Mouse (Mus musculus): ENCODE data around the gene Apoc3. TPM values are rescaled to one million over a fixed set of nuclear protein-coding genes. Genes with fewer than 3 reads are reported as not detected.

Gene Apoc3
- polyA plus RNA-seq, 1 experiment from 2014 or later = not detected

DNA sequence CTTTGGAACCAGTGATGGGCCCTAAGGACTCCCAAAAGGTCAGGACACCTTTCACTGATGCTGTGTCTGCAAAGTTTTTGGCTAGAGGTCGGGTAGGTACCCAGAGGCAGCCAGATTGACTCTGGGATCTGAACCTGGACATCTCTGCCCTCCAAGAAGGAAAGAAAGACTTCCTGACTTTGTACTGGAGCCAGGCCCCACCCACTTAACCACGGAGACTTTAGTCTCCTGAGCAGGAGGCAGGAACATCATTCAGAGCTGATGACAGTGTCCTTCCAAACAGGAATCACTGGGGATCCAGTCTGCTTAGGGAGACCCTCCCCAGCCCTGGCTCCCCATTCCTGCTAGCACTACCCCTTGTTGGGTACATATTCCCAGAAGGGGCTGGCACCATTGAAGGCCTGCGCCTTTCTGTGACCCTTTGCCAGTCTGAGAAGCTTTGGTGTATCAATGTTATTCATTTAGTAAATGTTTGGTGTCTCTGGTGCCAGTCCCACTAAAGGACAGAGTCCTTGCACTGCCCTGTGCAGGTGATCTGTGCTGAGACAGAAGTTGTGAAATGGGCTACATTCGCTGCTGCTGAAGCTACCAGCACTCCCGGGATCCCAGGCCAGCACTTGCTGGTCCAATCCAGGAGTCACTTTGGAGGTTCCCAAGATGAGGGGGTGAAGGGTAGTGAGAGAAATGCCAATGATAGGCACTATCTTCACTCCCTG is 10.3 kb downstream of the Apoc3 start:
- no peaks in the 10 kb centered on the region for H3K27me3 ChIP-seq (ENCODE audit: control insufficient read depth, insufficient read depth, low read length)
- H3K9me3 ChIP-seq (ENCODE audit: control insufficient read depth, low read length) = no peaks in the 10 kb centered on the region
- H3K27ac ChIP-seq (ENCODE audit: low read depth, low read length) = no peak overlapping the region
- no peak overlapping the region for H3K4me2 ChIP-seq (ENCODE audit: low read depth, low read length, severe bottlenecking)
- ATAC-seq (replicated peaks; ENCODE audit: low FRiP score) (no peak), DNase-seq (ENCODE audit: low spot score) (no peak)
- no peak overlapping the region for H3K4me3 ChIP-seq (ENCODE audit: low read depth, low read length)
- 71% methylated on average over 5 of the region's 5 CpGs for WGBS
- no peaks in the 10 kb centered on the region for H3K36me3 ChIP-seq (ENCODE audit: control insufficient read depth, insufficient read depth, low read length)
- H3K4me1 ChIP-seq (replicated peaks; ENCODE audit: control insufficient read depth, insufficient read depth, low read length) = no peaks in the 10 kb centered on the region; the same call in 1 of the 2 replicates
- H3K9ac ChIP-seq (ENCODE audit: low read length) = no peak overlapping the region

DNA sequence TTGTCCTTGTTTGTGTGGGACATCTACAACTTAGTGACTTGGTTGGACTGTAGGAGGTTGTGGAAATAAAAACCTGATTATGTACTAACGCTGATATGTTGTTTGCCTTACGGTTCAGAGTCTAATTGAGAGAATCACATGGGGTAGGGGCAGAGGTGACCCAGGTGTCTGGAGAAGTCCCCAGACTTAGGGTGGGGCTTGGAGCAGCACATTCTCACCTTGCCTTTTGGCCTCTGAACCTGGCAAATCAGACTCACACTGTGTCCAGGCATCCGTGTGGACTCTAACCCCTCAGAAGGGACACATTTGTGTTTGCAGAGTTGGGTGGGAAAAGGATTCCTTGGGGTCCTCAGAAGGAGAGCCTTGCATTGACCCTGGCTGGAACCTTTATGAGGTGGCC is 11.3 kb downstream of the Apoc3 start:
- no peaks in the 10 kb centered on the region for H3K4me1 ChIP-seq (replicated peaks; ENCODE audit: control insufficient read depth, insufficient read depth, low read length)
- no peak overlapping the region for H3K27ac ChIP-seq (ENCODE audit: low read depth, low read length)
- H3K27me3 ChIP-seq (ENCODE audit: control insufficient read depth, insufficient read depth, low read length) = no peaks in the 10 kb centered on the region
- H3K9ac ChIP-seq (ENCODE audit: low read length) = no peak overlapping the region
- H3K4me2 ChIP-seq (ENCODE audit: low read depth, low read length, severe bottlenecking) = no peak overlapping the region
- no peaks in the 10 kb centered on the region for H3K36me3 ChIP-seq (ENCODE audit: control insufficient read depth, insufficient read depth, low read length)
- DNase-seq (ENCODE audit: low spot score) = no peak
- 83% methylated on average over 3 of the region's 3 CpGs for WGBS
- H3K4me3 ChIP-seq (ENCODE audit: low read depth, low read length) = no peak overlapping the region
- ATAC-seq (replicated peaks; ENCODE audit: low FRiP score) = no peak
- no peaks in the 10 kb centered on the region for H3K9me3 ChIP-seq (ENCODE audit: control insufficient read depth, low read length)

DNA sequence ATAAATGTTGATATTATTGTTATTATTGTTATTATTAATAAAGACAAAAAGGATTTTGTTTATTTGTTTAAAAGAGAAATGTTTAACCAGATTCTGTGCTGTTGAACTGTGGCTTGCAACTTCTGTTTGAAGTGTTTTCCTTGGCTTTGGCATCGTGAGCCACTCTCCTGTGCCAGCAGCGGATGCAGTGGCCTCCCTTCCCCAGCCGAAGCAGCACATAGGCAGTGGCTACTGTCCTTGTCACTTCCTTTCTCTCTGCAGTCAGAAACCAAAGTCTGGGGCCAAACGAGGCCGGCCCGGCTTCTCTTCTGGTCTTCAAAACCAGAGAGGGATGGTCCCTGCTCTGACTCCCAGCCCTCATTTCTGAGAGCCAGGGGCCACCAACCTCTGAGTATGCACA is 12.3 kb downstream of the Apoc3 start:
- 88% methylated on average over 6 of the region's 6 CpGs for WGBS
- H3K9ac ChIP-seq (ENCODE audit: low read length) = no peak overlapping the region
- no peaks in the 10 kb centered on the region for H3K36me3 ChIP-seq (ENCODE audit: control insufficient read depth, insufficient read depth, low read length)
- H3K4me2 ChIP-seq (ENCODE audit: low read depth, low read length, severe bottlenecking) = no peak overlapping the region
- DNase-seq (ENCODE audit: low spot score) (no peak), ATAC-seq (replicated peaks; ENCODE audit: low FRiP score) (no peak)
- no peak overlapping the region for H3K27ac ChIP-seq (ENCODE audit: low read depth, low read length)
- H3K4me1 ChIP-seq (replicated peaks; ENCODE audit: control insufficient read depth, insufficient read depth, low read length) = no peaks in the 10 kb centered on the region
- H3K9me3 ChIP-seq (ENCODE audit: control insufficient read depth, low read length) = no peaks in the 10 kb centered on the region
- H3K27me3 ChIP-seq (ENCODE audit: control insufficient read depth, insufficient read depth, low read length) = no peaks in the 10 kb centered on the region
- H3K4me3 ChIP-seq (ENCODE audit: low read depth, low read length) = no peak overlapping the region

DNA sequence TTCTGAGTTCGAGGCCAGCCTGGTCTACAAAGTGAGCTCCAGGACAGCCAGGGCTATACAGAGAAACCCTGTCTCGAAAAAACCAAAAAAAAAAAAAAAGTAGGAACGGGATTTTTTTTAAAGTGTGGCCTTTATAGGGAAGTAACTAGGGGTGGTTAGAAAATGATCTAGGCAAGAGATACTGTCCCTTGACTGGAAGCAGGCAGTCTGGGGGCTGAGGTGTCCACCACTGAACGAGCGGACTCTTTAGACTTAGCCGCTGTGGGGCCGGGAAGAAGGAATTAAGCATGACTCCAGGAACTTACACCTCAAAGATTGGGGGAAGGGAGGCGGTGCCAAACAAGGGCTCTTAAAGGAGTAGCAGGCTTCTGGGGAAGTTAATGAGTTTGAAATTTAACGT is 17.3 kb downstream of the Apoc3 start:
- DNase-seq (ENCODE audit: low spot score) = no peak
- Histone ChIP-seq H3K36me3 (ENCODE audit: control insufficient read depth, insufficient read depth, low read length) (no peaks in the 10 kb centered on the region), H3K9ac (ENCODE audit: low read length) (no peak overlapping the region), H3K27me3 (ENCODE audit: control insufficient read depth, insufficient read depth, low read length) (no peaks in the 10 kb centered on the region), H3K4me1 (replicated peaks; ENCODE audit: control insufficient read depth, insufficient read depth, low read length) (no peaks in the 10 kb centered on the region), H3K9me3 (ENCODE audit: control insufficient read depth, low read length) (no peaks in the 10 kb centered on the region), H3K4me3 (ENCODE audit: low read depth, low read length) (no peak overlapping the region), H3K27ac (ENCODE audit: low read depth, low read length) (no peak overlapping the region), H3K4me2 (ENCODE audit: low read depth, low read length, severe bottlenecking) (no peak overlapping the region)
- 83% methylated on average over 9 of the region's 9 CpGs for WGBS
- no peak for ATAC-seq (replicated peaks; ENCODE audit: low FRiP score)

DNA sequence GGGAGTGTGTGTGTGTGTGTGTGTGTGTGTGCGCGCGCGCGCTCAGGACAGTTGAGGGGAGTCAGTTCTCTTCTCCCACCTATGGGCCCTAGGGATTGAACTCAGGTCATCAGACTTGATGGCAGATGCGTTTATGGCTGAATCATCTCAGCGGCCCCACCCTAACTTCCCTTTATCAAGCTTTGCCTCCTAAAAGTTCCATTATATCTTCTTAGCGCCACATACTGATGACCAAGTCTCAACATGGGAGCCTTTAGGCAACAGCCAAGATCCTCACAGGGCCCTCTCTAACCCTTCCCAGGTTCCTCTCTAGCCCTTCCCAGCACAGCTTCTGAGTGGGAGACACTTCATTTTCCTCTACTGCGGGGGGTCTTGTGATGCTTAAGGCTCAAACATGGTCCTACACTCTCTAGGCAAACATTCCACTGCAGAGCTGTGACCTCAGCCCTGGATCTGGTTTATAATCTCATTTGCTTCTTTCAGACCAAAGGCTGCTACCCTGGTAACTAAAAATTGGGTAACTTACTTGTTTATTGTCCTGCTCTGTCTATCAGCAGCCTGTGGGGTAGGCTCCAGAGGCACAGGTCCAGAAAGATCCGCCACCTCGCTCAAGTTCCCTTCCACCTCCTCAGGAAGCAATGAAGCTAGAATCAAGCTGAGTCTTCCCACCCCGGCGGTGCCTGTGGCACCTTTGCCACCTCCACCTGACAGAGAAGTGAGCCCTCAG is 18.5 kb downstream of the Apoc3 start:
- H3K36me3 ChIP-seq (ENCODE audit: control insufficient read depth, insufficient read depth, low read length) = no peaks in the 10 kb centered on the region
- no peaks in the 10 kb centered on the region for H3K4me1 ChIP-seq (replicated peaks; ENCODE audit: control insufficient read depth, insufficient read depth, low read length)
- WGBS = 95% methylated on average over 13 of the region's 13 CpGs
- no peak overlapping the region for H3K4me2 ChIP-seq (ENCODE audit: low read depth, low read length, severe bottlenecking)
- no peaks in the 10 kb centered on the region for H3K9me3 ChIP-seq (ENCODE audit: control insufficient read depth, low read length)
- no peak for ATAC-seq (replicated peaks; ENCODE audit: low FRiP score)
- DNase-seq (ENCODE audit: low spot score) = no peak
- H3K9ac ChIP-seq (ENCODE audit: low read length) = no peak overlapping the region
- H3K4me3 ChIP-seq (ENCODE audit: low read depth, low read length) = no peak overlapping the region
- no peaks in the 10 kb centered on the region for H3K27me3 ChIP-seq (ENCODE audit: control insufficient read depth, insufficient read depth, low read length)
- no peak overlapping the region for H3K27ac ChIP-seq (ENCODE audit: low read depth, low read length)

DNA sequence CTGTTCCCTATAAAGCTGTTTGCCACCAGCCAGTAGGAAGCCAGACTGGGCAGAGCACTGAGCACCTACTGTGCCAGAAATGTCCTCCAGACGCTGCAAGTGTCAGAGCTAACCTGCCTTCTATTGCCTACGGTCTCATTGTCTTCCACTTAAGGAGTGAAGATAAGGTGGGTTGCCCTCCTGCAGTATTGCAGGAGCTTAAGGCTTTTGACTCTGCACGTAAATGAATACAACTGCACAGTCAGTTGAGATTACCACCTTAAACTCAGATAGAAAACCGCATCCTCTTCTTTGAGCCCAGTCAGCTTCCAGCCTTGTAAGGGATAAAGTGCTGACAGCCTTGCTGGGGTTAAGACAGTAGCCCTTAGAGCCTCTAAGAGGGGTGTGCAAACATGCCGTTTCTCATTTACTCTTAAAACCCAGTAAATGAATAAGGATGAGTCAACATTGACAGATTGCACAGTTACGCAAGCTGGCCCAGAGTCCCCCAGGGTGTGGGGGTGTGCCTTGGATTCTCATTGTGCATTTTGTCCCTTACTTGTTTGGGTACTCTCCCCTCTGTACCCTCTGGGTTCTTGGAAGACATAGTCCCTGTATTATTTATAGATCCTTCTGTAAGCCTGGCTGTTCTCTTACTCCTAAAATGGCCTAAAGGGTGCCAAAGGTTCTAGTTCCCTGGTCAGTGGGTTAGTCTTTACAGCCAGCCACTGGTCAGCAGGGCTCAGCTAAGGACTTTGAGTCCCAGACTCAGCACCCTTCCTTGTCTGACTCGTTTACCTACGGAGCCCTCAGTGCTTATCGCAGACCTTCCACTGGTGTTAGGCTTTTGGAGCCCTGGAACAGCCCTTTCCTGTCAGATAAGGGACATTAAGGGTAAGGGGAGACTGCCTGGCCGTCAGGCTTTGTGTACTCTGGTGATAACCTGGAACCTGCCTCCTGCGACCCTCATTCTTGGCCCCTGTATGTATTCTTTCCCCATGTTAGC is 19.8 kb downstream of the Apoc3 start:
- ATAC-seq (replicated peaks; ENCODE audit: low FRiP score) = no peak
- no peak overlapping the region for H3K4me2 ChIP-seq (ENCODE audit: low read depth, low read length, severe bottlenecking)
- H3K4me1 ChIP-seq (replicated peaks; ENCODE audit: control insufficient read depth, insufficient read depth, low read length) = no peaks in the 10 kb centered on the region
- WGBS = 87% methylated on average over 11 of the region's 11 CpGs
- no peak overlapping the region for H3K27ac ChIP-seq (ENCODE audit: low read depth, low read length)
- no peak for DNase-seq (ENCODE audit: low spot score)
- H3K9me3 ChIP-seq (ENCODE audit: control insufficient read depth, low read length) = no peaks in the 10 kb centered on the region
- no peaks in the 10 kb centered on the region for H3K27me3 ChIP-seq (ENCODE audit: control insufficient read depth, insufficient read depth, low read length)
- no peak overlapping the region for H3K9ac ChIP-seq (ENCODE audit: low read length)
- no peaks in the 10 kb centered on the region; the same call in 1 of the 2 replicates for H3K36me3 ChIP-seq (ENCODE audit: control insufficient read depth, insufficient read depth, low read length)
- no peak overlapping the region for H3K4me3 ChIP-seq (ENCODE audit: low read depth, low read length)

DNA sequence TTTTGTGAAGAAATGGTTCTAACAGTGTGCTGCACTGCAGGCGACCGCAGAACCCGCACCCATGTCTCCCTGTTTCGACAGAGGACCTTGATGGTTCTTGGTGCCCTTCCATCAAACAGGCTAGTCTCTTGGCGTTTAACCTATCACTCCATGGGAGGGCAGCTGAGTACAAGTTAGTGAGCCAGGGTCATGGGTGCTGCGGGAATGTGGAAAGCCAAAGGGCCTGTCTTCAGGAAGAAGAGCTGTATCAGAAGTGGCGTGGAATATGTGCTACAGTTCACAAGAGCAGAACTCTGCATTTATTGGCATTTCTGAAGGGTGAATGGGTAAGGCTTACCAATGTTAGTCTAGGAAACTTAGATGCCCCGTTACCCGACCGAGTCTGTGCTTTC is 20.5 kb downstream of the Apoc3 start:
- no peak overlapping the region for H3K9ac ChIP-seq (ENCODE audit: low read length)
- 95% methylated on average over 10 of the region's 10 CpGs for WGBS
- no peak overlapping the region for H3K4me2 ChIP-seq (ENCODE audit: low read depth, low read length, severe bottlenecking)
- H3K4me3 ChIP-seq (ENCODE audit: low read depth, low read length) = no peak overlapping the region
- peaks cover 3% of the 10 kb centered on the region; the same call in 1 of the 2 replicates for H3K36me3 ChIP-seq (ENCODE audit: control insufficient read depth, insufficient read depth, low read length)
- no peaks in the 10 kb centered on the region for H3K27me3 ChIP-seq (ENCODE audit: control insufficient read depth, insufficient read depth, low read length)
- H3K4me1 ChIP-seq (replicated peaks; ENCODE audit: control insufficient read depth, insufficient read depth, low read length) = no peaks in the 10 kb centered on the region
- ATAC-seq (replicated peaks; ENCODE audit: low FRiP score) = no peak
- no peaks in the 10 kb centered on the region for H3K9me3 ChIP-seq (ENCODE audit: control insufficient read depth, low read length)
- no peak for DNase-seq (ENCODE audit: low spot score)
- no peak overlapping the region for H3K27ac ChIP-seq (ENCODE audit: low read depth, low read length)

DNA sequence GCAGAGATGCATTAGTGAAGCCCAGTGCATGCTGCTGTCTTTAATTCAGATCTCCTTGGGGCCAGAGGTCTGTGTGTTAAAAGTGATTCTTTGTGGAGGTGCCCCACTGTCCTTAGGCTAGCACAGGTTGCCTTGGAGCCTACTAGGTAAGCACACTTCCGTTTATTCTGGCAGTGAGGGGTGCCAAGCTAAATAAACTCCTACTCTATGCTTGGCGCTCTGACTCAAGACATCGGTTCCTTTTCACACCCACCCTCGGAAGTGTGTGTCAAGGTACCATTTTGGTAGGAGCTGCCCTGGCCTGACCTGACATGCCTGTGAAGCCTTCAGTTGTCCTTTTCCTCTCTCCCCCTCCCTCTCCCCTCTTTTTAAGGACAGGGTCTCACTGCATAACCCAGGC is 21.2 kb downstream of the Apoc3 start:
- Histone ChIP-seq H3K36me3 (ENCODE audit: control insufficient read depth, insufficient read depth, low read length) (peaks cover 3% of the 10 kb centered on the region; the same call in 1 of the 2 replicates), H3K27me3 (ENCODE audit: control insufficient read depth, insufficient read depth, low read length) (no peaks in the 10 kb centered on the region), H3K4me3 (ENCODE audit: low read depth, low read length) (no peak overlapping the region), H3K4me1 (replicated peaks; ENCODE audit: control insufficient read depth, insufficient read depth, low read length) (no peaks in the 10 kb centered on the region), H3K9me3 (ENCODE audit: control insufficient read depth, low read length) (no peaks in the 10 kb centered on the region), H3K27ac (ENCODE audit: low read depth, low read length) (no peak overlapping the region), H3K9ac (ENCODE audit: low read length) (no peak overlapping the region), H3K4me2 (ENCODE audit: low read depth, low read length, severe bottlenecking) (no peak overlapping the region)
- DNase-seq (ENCODE audit: low spot score) (no peak), ATAC-seq (replicated peaks; ENCODE audit: low FRiP score) (no peak)
- 88% methylated on average over 4 of the region's 4 CpGs for WGBS

Measured in forebrain, embryonic 11.5 days (tissue).